Mouse (Mus musculus): Measurements from ENCODE around the gene Drd2. TPM values are rescaled to one million over a fixed set of nuclear protein-coding genes. Genes with fewer than 3 reads are reported as not detected.

Gene Drd2
- polyA plus RNA-seq, 1 experiment from 2014 or later, result 1.3 TPM

Other genes starting within 250 kb of the Drd2 start
- not detected in 2 replicates for gene Gm4894, start 90.1 kb upstream of the Drd2 start, polyA plus RNA-seq (2016; fragmentation: Nextera tagmentation; extraction: Ambion mirVana)
- not detected in 2 replicates for gene Ankk1, start 86.4 kb downstream of the Drd2 start, polyA plus RNA-seq (2016; fragmentation: Nextera tagmentation; extraction: Ambion mirVana)
- 2.4 and 3.5 TPM in 2 replicates for gene Ttc12, start 145.6 kb downstream of the Drd2 start, polyA plus RNA-seq (2016; fragmentation: Nextera tagmentation; extraction: Ambion mirVana)

All from hindbrain, embryonic 12.5 days (tissue).